Mouse (Mus musculus): ENCODE measurements at regions not wholly inside any gene's neighbourhood (a gene's known extent, or its start where the extent isn't known, plus 50 kb on each side); places are given as distances from the start of the nearest gene placed in this dataset.
A peak's percentile ranks its signal among the peaks of the same experiment; 100 is the strongest.

GRCm38 (mm10) chr5:103355372-103356300, 69.4 kb upstream of the Ptpn13 start:
- ATAC-seq (ENCODE audit: insufficient number of reproducible peaks, low FRiP score, low TSS enrichment, low read depth) = no peak
- Histone ChIP-seq H3K4me1 (no peaks in the 10 kb centered on the region), H3K27me3 (no peaks in the 10 kb centered on the region), H3K36me3 (no peaks in the 10 kb centered on the region), H3K4me3 (0 out of 2 replicates have a peak overlapping the region, but pooled peaks have one; percentile 7), H3K4me2 (0 out of 2 replicates have a peak overlapping the region, but pooled peaks have one; percentile 14), H3K9me3 (no peaks in the 10 kb centered on the region), H3K27ac (no peak overlapping the region), H3K9ac (no peak overlapping the region)
- 46% methylated on average over 21 of the region's 21 CpGs for WGBS

GRCm38 (mm10) chr5:103343869-103344268, 81.1 kb upstream of the Ptpn13 start:
- Histone ChIP-seq H3K4me2 (no peak overlapping the region), H3K9me3 (no peaks in the 10 kb centered on the region), H3K27me3 (peaks cover 9% of the 10 kb centered on the region; the same call in 1 of the 2 replicates), H3K4me1 (peaks cover 5% of the 10 kb centered on the region; the same call in 1 of the 2 replicates), H3K27ac (no peak overlapping the region), H3K4me3 (no peak overlapping the region), H3K36me3 (no peaks in the 10 kb centered on the region), H3K9ac (no peak overlapping the region)
- no peak for ATAC-seq (ENCODE audit: insufficient number of reproducible peaks, low FRiP score, low TSS enrichment, low read depth)
- WGBS = 21% methylated on average over 2 of the region's 2 CpGs

- no peak overlapping the region for H3K4me2 ChIP-seq
- no peak for ATAC-seq (ENCODE audit: insufficient number of reproducible peaks, low FRiP score, low TSS enrichment, low read depth)
- H3K4me3 ChIP-seq = no peak overlapping the region
- H3K27me3 ChIP-seq = peaks cover 9% of the 10 kb centered on the region
- no peak overlapping the region for H3K27ac ChIP-seq
- peaks cover 7% of the 10 kb centered on the region; the same call in 1 of the 2 replicates for H3K4me1 ChIP-seq
- no peaks in the 10 kb centered on the region for H3K9me3 ChIP-seq
- H3K9ac ChIP-seq = no peak overlapping the region
- no peaks in the 10 kb centered on the region for H3K36me3 ChIP-seq
- 29% methylated on average over 3 of the region's 3 CpGs for WGBS
These were observed 83.5 kb upstream of the Ptpn13 start for GRCm38 (mm10) chr5:103341456-103341855.

- Histone ChIP-seq H3K4me3 (no peak overlapping the region), H3K9me3 (no peaks in the 10 kb centered on the region), H3K9ac (no peak overlapping the region), H3K27ac (no peak overlapping the region), H3K27me3 (peaks cover 9% of the 10 kb centered on the region), H3K36me3 (no peaks in the 10 kb centered on the region), H3K4me1 (peaks cover 8% of the 10 kb centered on the region; the same call in 1 of the 2 replicates), H3K4me2 (no peak overlapping the region)
- no peak for ATAC-seq (ENCODE audit: insufficient number of reproducible peaks, low FRiP score, low TSS enrichment, low read depth)
- WGBS = 18% methylated on average over 9 of the region's 9 CpGs
These were observed 84.4 kb upstream of the Ptpn13 start for GRCm38 (mm10) chr5:103340626-103341025.

GRCm38 (mm10) chr5:103336689-103337490, 88.1 kb upstream of the Ptpn13 start:
- H3K4me2 ChIP-seq = 0 out of 2 replicates have a peak overlapping the region, but pooled peaks have one; percentile 6
- H3K4me3 ChIP-seq = no peak overlapping the region
- 22% methylated on average over 11 of the region's 11 CpGs for WGBS
- no peaks in the 10 kb centered on the region for H3K36me3 ChIP-seq
- H3K27ac ChIP-seq = no peak overlapping the region
- no peak for ATAC-seq (ENCODE audit: insufficient number of reproducible peaks, low FRiP score, low TSS enrichment, low read depth)
- no peak overlapping the region for H3K9ac ChIP-seq
- no peaks in the 10 kb centered on the region for H3K9me3 ChIP-seq
- peaks cover 5% of the 10 kb centered on the region; the same call in 1 of the 2 replicates for H3K27me3 ChIP-seq
- H3K4me1 ChIP-seq = peaks cover 8% of the 10 kb centered on the region; the same call in 1 of the 2 replicates

GRCm38 (mm10) chr5:103335916-103336688, 88.9 kb upstream of the Ptpn13 start:
- WGBS = 18% methylated on average over 12 of the region's 12 CpGs
- Histone ChIP-seq H3K27me3 (no peaks in the 10 kb centered on the region; the same call in 1 of the 2 replicates), H3K36me3 (no peaks in the 10 kb centered on the region), H3K4me1 (peaks cover 3% of the 10 kb centered on the region; the same call in 1 of the 2 replicates), H3K9ac (no peak overlapping the region), H3K4me2 (0 out of 2 replicates have a peak overlapping the region, but pooled peaks have one; percentile 6), H3K4me3 (no peak overlapping the region), H3K27ac (no peak overlapping the region), H3K9me3 (no peaks in the 10 kb centered on the region)
- no peak for ATAC-seq (ENCODE audit: insufficient number of reproducible peaks, low FRiP score, low TSS enrichment, low read depth)

GRCm38 (mm10) chr5:103326412-103326811, 98.6 kb upstream of the Ptpn13 start:
- Histone ChIP-seq H3K27me3 (no peaks in the 10 kb centered on the region), H3K9ac (no peak overlapping the region), H3K9me3 (no peaks in the 10 kb centered on the region), H3K4me2 (no peak overlapping the region), H3K4me3 (no peak overlapping the region), H3K36me3 (no peaks in the 10 kb centered on the region), H3K27ac (no peak overlapping the region), H3K4me1 (no peaks in the 10 kb centered on the region)
- ATAC-seq (ENCODE audit: insufficient number of reproducible peaks, low FRiP score, low TSS enrichment, low read depth) = no peak
- WGBS = 66% methylated on average over 10 of the region's 10 CpGs

- Histone ChIP-seq H3K9me3 (no peaks in the 10 kb centered on the region), H3K27ac (no peak overlapping the region), H3K4me1 (no peaks in the 10 kb centered on the region), H3K27me3 (no peaks in the 10 kb centered on the region), H3K4me3 (no peak overlapping the region), H3K4me2 (no peak overlapping the region), H3K9ac (no peak overlapping the region), H3K36me3 (no peaks in the 10 kb centered on the region)
- ATAC-seq (ENCODE audit: insufficient number of reproducible peaks, low FRiP score, low TSS enrichment, low read depth) = no peak
- 64% methylated on average over 5 of the region's 5 CpGs for WGBS
These were observed 104.7 kb upstream of the Ptpn13 start for GRCm38 (mm10) chr5:103320341-103320740.

- Histone ChIP-seq H3K9me3 (no peaks in the 10 kb centered on the region), H3K36me3 (no peaks in the 10 kb centered on the region), H3K9ac (no peak overlapping the region), H3K4me2 (no peak overlapping the region), H3K4me3 (no peak overlapping the region), H3K27ac (no peak overlapping the region), H3K4me1 (no peaks in the 10 kb centered on the region), H3K27me3 (no peaks in the 10 kb centered on the region)
- 64% methylated on average over 9 of the region's 9 CpGs for WGBS
- no peak for ATAC-seq (ENCODE audit: insufficient number of reproducible peaks, low FRiP score, low TSS enrichment, low read depth)
These were observed 98.8 kb upstream of the Mapk10 start for GRCm38 (mm10) chr5:103309806-103310525.

- Histone ChIP-seq H3K9ac (no peak overlapping the region), H3K27me3 (no peaks in the 10 kb centered on the region), H3K4me3 (no peak overlapping the region), H3K27ac (no peak overlapping the region), H3K36me3 (no peaks in the 10 kb centered on the region), H3K4me1 (no peaks in the 10 kb centered on the region), H3K9me3 (no peaks in the 10 kb centered on the region), H3K4me2 (no peak overlapping the region)
- ATAC-seq (ENCODE audit: insufficient number of reproducible peaks, low FRiP score, low TSS enrichment, low read depth) = no peak
- WGBS = 62% methylated on average over 11 of the region's 11 CpGs
These were observed 94.7 kb upstream of the Mapk10 start for GRCm38 (mm10) chr5:103305716-103306447.
